Mouse (Mus musculus) granulocyte monocyte progenitor cell, adult 5-6 weeks (primary cell): ENCODE data around the gene Mecom. TPM values are rescaled to one million over a fixed set of nuclear protein-coding genes. Genes with fewer than 3 reads are reported as not detected.

Source experiments
- ATAC-seq: replicated peaks from 2 replicates; pipeline ENCODE4 v1.8.0; 2016; ENCODE audit warnings: mild to moderate bottlenecking, moderate TSS enrichment, inconsistent platforms; ENCODE audit not compliant: poor library complexity, severe bottlenecking
- total RNA-seq, 2 experiments: library from RNA; stranded (forward) in 1 of 2; stranded (reverse) in 1 of 2; fragments of 200-712, 200-1000 nt in 1 of 2; fragments of >200 nt in 1 of 2; fragmentation: Nextera tagmentation in 1 of 2; gene quantifications; 2 replicates each; pipeline ENCODE4 v1.2.3; 2014 to 2017

Mecom gene
- total RNA-seq, 2 experiments from 2014 or later = 0.72 TPM; not detected in 1

DNA sequence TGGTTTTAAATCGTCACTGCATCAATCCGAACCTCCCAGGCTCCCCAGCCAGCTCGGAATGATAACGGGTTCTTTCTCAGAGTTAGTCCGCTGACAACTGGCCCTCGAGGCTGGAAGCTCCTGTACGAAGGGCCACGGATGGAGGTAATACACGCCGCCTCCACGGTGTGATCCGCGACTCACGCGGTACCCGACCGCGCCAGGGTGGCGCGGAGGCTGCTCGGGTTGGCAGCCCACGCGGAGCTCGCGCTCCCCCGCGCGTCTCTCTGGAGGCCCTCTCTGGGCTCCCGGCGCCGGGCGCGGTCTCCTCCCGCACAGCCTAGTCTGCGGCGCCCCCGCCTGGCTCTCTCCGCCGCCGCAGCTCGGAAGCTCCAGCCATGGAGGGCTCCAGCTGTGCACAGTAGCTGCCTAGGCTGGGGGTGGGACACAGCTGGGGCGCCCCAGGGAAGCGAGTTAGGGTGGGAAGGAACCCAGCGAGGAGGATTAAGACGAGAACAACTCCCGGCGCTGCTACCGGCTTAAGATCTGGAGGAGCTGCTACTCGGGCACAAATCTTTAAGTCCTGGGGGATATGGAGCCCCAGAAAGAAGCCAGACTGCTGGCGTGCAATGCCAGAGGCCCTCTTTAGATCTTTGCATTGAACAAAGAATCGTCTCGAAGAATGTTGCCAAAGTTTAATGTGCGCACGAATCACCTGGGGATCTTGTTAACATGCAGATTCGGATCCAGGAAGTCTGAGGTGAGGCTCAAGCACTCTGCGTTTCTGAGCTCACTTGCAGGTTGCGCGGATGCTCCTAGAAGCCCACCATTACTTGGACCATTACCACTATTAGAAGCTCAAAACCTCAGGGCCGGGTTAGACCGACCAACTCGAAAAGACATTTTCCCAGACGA lies 32.7 kb downstream of the Mecom start:
- peak; percentile 84 for ATAC-seq

DNA sequence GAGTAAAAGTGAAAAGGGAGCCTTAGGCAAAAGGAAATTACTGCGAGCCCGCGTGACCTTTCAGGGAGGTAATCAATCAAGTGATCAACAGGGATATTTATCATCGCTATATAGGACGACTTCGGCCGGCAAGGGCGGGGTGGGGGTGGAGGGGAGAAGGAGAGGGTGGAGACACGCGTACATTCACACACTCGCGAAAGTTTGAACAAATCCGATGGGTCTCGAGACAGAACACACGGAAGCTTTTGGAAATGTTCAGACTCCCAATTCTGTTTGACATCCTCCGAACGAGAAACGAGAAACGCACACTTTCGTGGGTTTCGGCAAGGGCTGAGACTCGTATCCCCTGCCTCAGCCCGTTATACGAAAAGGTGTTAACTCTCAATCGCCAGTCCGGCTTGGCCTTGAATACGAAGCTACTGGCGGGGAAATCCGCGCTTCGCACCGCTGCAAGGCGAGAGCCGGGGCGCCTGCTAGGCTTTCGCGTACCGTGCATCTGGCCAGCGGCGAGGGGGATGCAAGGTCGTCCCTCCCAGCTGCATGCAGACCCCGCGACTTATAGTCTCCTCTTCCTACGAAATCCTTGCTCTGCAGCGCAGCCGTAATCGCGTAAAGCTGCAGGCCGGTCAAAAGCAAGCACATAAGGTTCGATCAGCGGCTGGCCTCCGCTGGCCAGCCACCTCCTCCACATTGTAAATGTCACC lies 33.6 kb downstream of the Mecom start:
- peak; percentile 12; the same call in 1 of the 2 replicates for ATAC-seq

DNA sequence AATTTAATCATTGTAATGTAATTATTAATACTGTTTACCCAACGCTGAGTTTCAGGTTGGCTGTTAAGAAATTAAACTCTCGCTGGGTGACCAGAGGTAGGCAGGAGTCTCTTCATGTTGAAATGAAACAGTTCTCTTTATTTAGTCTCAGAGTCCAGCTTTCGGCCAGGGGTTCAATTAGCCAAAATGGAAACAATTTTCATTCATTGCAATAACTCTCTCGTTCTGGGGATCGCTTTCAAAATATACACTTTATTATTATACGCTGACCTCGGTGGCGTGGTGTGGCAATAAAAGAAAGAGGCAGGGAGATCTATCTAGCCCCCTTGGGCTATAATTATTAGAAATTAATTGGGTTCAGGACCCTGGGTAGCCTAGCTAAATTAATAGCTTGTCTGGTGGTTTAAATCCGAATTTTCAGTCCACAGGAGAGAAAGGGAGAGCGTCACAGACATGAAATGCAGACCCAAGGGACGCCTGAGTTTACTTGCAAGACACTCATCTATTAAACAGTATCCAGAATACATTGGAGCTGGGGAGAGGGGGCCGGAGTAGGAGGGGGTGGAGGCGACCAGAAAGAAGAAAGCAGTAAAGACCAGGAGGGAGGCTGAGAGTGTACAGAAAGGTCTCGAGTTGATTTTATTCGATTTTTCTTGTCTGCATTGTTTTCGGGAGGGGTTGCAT lies 34.4 kb downstream of the Mecom start:
- no peak for ATAC-seq

DNA sequence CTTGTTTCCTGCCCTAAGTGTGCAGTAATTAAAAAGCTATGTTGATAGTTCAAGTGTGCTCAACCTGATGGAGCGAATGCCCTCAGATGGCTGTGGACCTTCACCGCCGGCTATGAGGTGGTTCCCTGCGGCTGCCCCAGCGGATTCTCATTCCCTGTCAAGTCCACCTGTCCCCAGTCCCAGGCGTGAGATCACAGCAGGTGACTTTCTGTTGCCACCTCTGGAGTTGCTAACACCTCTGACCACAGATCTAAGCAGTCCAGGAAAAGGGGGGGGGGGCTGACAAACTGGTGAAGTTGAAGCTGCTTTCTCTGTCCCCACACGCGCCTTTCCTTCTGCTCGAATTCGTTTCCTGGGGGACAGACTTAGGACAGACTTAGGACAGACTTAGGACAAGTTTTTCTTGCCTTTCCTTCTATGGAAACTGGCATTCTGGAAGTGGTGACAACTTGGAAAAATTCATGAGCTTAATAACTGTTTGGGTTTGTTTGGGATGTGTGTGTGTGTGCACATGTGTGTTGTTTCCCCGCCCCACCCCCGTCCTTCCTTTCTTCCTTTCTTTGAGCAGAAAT lies 35.3 kb downstream of the Mecom start:
- ATAC-seq = no peak

DNA sequence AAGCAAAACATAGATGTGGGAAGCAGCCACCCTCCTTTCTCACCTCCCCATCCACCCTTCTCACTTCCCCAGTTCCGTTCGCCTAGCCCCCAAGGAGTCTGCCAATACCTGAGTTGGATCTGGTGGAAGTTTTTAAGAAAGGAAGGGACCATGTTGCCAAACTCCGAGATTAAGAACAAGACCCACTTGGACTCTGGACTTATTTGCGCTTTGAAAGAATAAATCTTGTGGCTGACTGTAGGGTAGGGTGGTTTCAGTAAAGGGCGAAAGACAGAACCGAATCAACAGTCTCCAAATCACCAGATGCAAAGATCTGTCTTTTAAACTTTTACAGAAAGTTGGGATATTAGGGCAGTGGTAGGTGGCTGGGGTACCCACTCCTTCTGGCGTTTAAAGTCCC lies 36.0 kb downstream of the Mecom start:
- no peak for ATAC-seq

DNA sequence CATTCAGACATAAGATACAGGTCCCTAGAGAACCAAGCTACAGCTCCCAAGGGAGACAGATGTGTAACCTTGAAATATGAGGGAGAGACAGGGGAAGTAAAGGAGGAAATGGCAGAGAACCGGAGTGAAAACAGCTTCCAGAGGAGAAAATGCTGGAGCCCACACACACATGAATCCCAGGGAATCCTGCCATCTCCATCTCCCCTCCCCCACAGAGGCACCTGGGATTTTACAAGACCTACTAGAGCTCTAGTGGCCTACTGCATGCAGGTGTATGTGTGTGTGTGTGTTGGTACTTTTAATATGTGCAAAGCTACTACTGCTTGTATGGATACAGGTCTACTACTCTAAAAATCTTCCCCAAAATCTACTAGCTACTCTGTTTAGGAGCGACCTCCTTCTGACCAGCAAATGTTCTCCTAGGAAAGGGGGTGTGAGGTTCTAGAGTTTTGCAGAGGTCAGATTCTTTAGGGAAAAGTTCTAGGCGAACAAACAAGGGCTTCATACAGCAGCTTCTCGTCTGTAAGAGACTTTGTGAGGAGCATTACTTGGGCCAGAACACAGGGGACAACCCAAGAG lies 36.7 kb downstream of the Mecom start:
- ATAC-seq = no peak

DNA sequence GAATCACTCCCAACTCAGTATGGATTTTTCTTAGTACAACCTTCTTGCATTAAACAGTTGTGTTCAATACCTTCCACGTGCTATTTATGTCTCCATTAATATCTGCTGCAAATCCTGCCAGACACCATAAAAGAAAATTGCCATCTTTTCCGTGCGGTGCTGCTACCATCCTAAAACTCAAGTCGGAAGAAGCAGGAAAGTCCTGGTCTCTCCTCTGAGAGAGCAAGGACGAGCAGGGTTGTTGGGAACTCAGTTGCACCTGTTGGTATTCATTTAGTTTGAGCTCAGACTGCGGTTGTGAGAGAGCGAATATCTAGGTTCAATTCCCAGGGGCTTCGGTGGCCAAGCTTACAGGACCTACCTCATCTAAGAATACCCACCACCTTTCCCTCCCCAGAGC lies 37.2 kb downstream of the Mecom start:
- no peak for ATAC-seq

DNA sequence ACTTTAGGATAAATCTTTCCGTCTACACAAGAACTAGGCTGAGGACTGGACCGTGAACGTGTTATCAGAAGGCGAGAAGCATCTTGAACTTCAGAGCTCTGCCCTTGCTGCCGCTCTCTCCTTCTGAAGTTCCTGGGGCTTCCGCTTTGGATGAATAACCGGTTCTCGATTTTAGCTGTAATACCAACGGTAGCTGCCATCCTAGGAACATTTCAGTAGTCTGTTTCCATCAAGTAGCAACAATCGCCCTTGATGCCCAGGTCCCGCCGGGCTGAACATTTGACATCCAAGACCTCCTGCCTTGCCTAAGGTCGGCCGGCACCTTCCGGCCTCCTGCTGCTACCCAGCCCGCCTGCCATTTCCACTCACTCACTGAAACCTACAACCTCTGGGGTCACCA lies 37.7 kb downstream of the Mecom start:
- ATAC-seq = no peak

DNA sequence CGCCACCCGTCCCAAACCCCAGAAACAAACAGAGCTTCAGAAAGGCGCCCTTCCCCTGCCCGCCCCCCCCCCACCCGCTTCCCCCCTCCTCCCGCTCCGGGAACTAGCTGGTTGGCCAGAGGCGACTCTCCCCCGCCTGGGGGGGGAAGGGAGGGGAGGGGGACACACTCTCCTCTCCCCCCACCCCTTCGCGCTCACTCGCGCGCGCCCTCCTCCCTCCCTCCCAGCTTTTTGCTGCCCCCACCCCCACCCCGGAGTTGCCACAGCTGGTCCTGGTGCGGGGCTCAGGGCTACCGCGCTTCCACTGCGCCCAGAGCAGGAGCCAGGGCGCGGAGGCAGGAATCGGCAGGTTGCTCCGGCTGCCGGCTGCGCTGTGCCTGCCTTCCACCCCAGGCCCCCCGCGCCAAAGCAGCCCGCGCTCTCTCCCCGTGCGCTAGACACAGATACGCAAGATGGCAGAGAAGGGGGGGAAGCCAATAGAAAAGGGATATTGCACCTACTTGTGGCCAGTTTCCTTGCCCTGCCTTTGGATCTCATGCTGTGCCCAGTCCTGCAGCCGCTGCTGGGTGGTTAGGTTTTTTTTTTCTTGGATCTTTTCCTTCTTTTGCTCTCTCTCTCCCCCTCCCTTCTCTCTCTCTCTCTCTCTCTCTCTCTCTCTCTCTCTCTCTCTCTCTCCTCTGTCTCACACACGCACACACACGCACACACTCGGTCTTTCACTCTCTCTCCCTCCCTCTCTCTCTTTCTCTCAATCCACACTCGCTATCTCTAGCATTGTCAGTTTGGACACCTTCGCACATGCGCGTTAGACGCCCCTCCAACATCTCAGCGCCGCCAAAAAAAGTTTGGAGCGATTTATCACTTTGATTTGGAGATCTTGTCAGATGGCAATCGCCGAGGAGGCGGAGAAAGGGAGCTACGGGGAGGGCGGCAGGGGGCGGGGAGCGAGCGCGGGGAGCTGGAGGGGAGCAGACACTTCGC lies 38.6 kb downstream of the Mecom start:
- ATAC-seq = peak; percentile 17; the same call in 1 of the 2 replicates

DNA sequence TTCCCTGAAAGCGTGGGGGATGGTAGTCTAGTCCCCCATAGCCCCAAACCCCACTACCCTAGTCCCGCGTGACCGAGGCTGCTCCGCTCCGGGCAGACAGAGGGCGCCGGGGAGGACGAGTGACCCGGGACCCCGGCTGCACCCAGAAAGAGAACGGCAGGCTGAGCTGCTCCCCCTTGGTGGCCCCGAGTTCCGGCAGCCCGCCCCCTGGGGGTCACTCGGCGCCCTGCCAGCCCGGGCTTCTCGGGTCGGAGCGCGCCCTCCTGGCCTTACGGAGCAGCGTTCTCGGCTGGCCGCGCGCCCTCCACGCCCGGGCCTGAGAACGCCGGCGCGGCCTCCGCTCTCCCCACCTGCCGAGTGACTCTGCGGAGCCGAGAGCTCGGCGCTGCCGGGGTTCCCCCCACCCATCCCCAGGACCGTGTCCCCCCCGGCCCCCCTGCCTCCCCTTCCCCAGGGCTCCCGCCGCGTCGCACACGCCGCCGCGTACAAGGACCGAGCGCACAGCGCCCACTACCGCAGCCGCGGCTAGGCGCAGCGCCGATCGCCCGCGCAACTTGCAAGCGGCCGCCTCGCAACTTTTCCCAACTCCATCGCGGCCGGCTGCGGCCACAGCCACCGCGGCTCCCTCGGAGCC lies 39.4 kb downstream of the Mecom start:
- peak; percentile 77 for ATAC-seq

DNA sequence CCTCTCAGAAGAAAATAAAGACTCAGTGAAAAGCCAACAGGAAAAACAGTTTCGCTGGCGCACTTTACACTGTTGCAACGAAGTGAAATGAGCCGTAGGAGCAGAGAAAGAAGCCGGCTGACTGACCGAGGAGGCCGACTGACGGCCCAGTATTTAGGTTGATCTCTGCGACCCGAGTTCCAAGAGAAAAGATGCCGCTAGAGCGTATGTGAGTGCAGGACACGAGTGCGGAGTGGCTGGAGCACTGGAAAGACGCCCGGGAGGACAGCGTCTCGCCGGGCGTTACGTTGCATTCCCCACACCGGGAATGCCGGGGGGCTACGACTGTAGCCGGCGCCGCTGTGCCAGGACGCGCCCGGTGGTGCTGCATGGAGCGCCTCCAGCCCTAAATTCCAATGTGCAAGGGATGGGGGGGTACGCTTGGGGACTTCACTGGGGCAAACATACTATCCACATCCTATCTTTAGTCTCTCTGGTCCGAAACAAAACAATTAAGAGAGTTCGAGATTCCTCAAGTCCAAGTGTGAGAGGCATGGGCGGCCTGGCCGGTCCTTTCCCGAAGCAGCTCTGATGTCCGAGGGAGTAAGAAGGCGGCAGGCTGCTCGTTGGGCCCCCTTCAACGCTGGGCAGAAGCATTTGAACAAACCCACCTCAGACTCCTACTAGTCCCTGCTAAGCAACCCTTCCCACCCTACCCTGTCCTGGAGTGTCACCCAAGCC lies 40.1 kb downstream of the Mecom start:
- ATAC-seq = peak; percentile 2; the same call in 1 of the 2 replicates

DNA sequence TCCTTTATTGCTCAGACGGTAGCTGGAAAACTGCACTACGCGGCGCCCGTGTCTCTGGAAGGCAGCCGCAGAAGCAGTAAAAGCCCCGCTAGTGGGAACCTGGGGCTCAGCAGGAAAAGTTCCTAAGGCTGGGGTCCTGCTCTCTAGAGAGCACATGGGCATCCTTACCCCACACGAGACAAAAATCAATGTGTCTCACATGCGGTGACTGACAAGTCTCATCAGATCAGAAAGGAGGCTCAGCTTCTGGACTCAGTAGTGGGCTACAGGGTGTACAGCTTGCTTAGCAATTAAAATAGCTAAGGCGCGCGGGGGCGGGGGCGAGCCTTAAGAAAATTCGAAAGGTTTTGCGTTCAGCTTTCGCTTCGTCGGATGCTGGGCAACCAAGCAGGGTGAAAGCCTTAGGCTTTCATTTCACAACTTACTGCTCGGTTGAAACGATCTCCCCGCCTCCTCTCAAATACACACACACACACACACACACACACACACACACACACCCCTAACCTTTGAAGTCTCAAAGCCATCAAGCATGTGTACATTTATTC lies 40.7 kb downstream of the Mecom start:
- ATAC-seq = peak; percentile 29

DNA sequence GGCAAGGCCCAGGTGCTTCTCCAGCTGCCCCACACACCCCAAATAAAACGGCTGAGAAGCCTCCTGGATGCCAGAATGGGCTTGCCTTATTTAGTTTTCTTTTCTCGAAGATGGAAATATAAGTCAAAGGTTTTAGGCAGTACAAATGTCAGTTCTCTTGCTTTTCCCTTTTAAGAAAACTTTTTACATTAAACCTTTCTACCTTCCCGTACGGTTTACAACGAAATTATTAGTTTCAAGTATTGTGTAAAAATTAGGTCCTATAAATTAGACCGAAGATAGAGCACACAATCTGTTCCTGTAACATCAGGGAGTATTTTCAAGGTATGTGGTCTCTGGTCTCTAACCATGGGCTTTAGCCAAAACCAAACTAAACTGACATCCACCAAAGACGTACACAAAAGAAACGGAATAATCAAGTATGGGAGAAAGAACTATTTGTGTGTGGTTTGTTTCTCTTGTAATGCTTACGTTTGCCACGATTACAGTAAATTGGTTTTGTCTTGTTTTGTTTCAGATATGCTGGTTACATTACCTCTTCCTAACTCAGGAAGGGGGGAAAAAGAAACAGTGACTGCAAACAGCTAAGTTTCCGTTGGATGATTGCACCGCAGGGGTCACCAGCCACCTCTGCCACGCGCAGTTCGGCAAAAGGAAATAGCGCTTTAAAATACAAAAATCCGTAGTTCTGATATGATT lies 41.3 kb downstream of the Mecom start:
- 0 out of 2 replicates have a peak, but pooled peaks have one; percentile 0 for ATAC-seq

DNA sequence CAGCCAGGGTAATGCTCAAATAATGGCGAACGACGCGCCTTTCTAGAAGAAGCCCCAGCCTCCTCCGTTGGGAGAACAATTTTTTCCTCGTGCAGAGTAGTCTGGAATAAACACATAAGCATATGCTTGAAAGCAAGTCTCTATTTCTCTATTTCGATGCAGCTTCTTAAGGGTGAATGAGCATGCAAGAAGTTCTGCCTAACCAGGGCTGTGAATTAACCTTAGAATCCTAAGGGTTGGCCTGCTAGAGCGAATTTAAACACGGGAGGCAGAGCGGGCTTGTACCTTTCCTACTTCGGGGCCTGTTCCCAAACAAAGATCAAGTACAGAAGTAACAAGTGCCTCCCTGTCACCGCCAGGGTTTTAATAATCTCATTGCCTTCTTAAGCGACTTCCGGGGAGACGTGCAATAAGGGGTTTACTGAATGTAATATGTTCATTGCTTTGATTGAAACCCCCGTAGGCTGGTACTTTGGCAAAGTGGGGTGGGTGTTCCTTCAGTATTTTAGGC lies 42.0 kb downstream of the Mecom start:
- no peak for ATAC-seq

DNA sequence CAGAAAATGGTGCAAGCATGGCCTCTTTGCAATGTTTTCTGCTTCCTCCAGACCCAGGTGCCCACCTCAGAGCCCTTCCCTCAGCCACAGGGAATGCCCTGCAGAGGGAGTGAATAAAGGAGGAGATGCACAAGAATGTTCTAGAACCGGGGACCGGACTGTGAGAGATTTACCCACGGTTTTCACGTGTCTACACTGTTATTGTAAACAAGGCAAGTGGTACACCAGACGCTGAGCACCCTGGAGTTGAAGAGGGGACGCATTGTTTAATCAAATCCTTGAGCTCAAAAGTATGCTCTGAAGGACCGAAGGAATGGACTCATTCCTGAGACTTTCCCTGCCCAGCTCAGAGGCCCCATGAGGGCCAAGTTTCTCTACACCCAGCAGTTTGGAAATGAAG lies 43.2 kb downstream of the Mecom start:
- no peak for ATAC-seq

DNA sequence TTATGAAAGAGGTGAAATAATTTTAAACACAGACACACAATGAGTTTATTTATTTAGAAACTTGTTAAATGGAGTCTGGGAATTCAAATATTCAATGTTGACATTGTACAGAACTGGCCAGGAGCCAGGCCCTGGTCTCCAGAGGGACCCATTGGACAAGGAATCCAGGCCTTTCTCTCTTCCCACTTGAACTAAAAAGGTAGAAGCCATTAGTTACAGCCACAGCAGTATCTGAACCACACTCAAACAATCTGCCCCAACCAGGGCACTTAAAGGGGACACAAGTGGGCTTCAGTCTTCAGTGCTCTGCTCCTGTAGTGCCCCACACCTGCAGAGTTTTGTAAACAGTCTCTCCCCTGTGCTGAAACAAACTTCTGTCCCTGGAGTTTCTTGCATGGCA lies 44.0 kb downstream of the Mecom start:
- ATAC-seq = no peak
